Mouse (Mus musculus): ENCODE measurements around the gene Prorsd1.
A peak's percentile ranks its signal among the peaks of the same experiment; 100 is the strongest.
"Not testable (repeated sequence)": the region's sequence is repeated elsewhere in the genome, so short reads cannot be mapped to it uniquely, and the experiment has no call there.

The Prorsd1 gene

DNA sequence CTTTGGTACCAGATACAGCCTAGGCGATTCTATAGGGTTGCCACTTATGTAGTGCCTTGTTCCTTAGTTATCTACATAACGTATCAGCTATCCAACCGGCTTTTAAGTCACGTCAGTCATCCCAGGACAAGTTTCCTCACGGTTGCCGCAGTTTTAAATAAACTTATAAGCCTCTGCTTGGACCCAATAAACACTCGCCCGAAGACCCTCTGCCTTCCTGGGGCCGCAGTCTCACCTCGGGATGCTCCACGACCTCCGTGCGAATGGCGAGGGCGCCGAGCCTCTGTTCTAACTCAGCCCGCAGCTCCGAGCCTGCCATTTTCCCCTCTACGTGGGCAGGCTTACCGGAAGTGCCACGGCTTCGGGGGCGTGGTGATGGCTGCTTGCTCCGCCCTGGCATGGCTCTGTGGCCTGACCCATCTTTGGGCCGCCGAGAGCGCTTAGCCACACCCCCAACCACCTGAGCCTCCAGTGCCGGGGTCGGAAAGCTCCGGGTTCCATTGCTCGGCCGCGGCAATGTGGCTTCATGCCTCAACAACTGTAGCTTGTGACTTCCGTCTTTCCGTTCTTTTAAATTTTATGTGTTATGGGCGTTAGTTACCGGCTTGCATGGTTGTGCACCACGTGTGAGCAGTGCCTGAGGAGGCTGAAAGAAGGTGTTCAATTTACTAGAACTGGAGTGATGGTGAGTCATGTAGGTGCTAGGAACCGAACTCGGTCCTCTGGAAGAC, at the start of gene Prorsd1:
Gene Prorsd1, minus strand, starts transcription at position 352 of the 731 bp plus-strand sequence.
- DNase-seq (ENCODE audit: low spot score) = peak; percentile 55

DNA sequence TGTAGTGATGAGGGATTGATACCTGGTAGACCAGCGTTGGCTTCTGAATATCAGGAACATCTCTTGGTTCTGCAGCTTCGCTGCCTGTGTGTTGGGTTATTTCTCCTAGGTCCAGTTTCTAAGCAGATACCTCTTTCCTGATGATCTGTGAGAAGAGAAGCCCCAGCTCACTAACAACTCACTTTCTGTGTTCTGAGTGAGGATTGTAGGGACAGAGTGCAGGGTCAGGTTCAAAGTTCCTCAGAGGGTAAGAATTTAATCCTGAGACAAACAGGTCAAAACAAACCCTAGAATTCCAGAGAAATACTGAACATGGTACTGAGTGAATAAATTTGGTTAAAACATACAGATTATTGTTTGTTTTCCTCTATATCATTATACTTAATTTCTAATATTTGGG, 48.6 kb upstream of the Prorsd1 start:
- no peak for DNase-seq (ENCODE audit: low spot score)

GRCm38 (mm10) chr11:29560990-29561389, 46.2 kb upstream of the Prorsd1 start:
- DNase-seq (ENCODE audit: low spot score) = no peak

DNA sequence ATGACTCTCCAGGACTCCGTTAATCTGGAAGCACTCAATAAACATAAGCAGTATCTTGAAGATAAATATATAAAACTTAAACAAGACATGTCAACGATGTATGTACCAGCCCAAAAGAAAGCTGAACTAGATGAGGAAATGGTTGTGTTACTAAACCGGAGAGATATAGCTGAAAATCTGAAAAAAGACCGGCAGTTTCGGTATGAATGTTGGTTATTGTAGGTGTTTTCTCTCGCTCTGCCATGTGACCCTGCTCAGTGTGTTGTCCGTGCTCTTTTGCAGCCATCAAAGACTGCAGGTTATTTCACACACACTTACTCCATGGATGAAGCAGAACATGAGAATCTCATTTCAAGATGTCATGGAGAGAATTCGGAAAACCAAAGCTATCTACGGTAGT, 45.6 kb upstream of the Prorsd1 start:
- no peak for DNase-seq (ENCODE audit: low spot score)

DNA sequence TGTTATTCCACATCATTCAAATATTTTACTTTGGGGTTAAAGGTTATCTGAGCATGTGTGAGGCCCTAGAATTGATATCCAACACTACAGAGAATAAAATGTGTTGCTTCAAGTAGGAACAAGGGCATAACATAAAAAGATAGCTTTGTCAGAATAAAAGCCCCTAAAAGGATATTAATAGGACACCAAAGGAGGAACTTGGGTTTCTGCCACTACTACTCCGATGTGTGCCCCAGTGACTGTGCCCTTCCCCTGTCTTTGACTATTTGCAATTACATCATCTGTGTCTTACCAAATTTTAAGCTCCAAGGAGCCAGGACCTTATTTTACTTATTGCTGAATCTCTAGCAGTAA, 34.6 kb upstream of the Prorsd1 start:
- DNase-seq (ENCODE audit: low spot score) = no peak

DNA sequence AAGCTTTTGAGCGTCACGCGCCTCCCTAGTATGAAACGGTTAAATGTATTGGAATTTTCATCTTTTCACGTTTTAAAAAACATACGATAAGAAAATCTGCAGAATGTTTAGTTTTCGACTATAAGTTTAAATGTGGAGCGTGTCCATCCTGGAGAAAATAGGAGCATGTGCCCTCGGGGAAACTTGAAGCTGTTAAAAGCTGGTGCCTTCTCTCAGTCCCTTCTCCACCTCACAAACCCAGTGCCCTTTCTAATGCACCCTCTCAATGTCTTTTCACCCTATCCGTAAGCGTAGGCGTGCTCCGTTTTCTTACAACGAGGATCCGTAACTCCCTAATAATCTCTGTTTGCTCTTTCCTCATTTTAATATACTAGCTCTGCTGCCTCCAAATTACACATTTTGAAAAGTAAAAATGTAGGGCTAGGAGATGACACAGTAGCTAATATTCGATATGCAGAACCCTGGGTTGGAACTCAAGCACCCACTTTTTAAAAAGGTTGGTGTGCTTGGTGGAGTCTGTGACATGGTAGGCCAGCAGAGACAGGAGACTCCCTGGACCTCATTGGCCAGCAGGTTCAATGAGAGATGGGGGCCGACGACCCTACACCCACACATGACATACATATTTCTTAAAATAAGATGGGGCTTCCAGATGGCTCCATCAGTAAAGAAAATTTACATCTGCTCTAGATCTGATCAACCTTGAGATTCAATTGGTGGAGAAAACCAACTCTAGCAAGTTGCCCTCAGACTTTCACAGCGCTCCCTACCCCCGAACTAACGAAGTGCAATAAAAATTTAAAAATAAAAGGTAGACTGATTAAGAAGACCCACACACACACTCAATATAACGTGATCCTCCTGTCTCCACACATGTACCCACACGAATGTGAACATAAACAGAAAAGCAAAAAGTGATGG, 33.9 kb upstream of the Prorsd1 start:
- DNase-seq (ENCODE audit: low spot score) = no peak

GRCm38 (mm10) chr11:29547752-29548503, 33.1 kb upstream of the Prorsd1 start, which contains the start of the genes Clhc1 and Rps27a:
Gene Clhc1 (plus strand): TSS chr11:29547950.
Gene Rps27a (minus strand): TSS chr11:29548109.
- peak; percentile 83 for DNase-seq (ENCODE audit: low spot score)

DNA sequence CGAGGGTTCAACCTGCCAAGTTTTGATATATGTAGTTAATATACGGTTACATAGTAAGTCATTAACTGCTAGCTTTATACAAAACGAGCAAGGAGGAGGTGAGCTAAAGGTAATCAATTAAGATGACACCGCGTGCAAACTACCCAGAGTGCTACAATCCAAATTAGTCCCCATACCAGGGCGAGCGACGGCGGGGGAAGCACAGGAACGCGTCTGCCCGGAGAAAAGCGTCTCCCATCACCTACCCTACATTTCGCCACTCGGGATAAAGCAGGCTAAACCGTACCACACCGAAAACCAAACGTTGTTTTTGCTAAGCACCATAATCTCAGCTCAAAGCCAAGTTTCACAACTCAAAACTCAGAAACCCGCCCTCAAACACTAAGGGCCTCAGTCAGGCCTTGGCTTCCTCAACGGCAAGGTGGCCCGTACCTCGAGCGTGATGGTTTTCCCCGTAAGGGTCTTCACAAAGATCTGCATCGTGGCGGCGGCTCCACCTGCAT, 32.5 kb upstream of the Prorsd1 start:
- no peak for DNase-seq (ENCODE audit: low spot score)

DNA sequence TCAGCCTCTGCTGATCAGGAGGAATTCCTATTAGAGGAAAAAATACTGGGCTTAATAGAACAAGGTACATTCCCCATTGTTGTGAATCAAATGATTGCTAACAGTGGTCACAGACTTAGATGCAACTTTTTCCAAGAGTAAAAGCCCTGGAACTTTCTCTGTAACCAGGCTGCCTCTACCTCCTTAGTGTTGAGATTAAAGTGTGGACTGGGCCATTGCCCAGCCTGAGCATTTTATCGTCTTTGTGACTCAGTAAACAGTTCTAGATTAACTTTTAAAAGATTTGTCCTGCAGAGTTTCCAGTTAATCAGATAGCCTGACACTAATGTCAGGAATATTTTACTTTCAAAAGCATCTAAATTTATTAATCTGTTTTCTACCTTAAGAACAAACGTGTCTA, 31.9 kb upstream of the Prorsd1 start:
- DNase-seq (ENCODE audit: low spot score) = no peak

GRCm38 (mm10) chr11:29546297-29546696, 31.5 kb upstream of the Prorsd1 start:
- not testable (repeated sequence) for DNase-seq (ENCODE audit: low spot score)

GRCm38 (mm10) chr11:29545150-29545752, 30.4 kb upstream of the Prorsd1 start:
- not testable (repeated sequence) for DNase-seq (ENCODE audit: low spot score)

GRCm38 (mm10) chr11:29544225-29544945, 29.6 kb upstream of the Prorsd1 start:
- no peak for DNase-seq (ENCODE audit: low spot score)

GRCm38 (mm10) chr11:29538201-29538600, 23.4 kb upstream of the Prorsd1 start:
- no peak for DNase-seq (ENCODE audit: low spot score)

DNA sequence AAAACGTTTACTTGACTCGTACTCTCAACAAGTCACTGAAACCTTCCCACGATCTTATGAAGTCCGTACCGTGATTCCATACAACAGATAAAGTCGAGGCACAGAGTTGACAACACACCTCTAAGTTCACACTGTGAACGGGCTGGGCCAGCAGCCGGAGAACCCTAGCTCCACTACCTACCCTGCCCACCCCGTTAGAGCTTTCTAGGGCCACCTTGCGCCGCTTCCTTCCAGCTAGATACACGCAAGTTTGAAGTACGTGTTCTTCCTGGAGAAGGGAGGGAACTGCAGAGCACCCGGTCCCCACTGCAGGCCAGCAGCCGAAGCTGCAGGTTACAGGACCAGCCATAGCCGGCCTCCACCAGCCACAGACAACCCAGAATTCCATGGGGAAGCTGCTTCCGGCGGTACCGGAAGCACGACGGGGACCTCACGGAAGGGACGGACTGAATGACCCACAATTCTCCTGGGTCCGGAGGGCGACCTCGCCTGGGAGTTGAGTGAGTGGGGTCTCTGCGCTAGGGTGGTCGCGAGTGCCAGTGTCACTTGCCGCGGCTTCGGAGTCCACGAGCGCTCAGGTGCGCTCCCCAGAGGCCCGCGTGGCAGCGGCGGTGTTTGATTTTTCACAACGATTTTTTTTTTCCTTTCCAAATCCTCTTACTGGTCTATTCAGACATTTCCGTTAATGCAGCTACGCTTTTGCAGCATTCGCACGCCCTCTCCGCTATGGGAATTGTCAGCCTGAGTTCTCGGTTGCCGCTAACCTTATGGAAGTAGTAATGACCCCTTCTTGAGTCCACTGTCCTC, 11.4 kb upstream of the Prorsd1 start, which contains the start of gene Mtif2:
Gene Mtif2, plus strand, starts transcription at position 421 of the 807 bp plus-strand sequence.
- peak; percentile 60 for DNase-seq (ENCODE audit: low spot score)

DNA sequence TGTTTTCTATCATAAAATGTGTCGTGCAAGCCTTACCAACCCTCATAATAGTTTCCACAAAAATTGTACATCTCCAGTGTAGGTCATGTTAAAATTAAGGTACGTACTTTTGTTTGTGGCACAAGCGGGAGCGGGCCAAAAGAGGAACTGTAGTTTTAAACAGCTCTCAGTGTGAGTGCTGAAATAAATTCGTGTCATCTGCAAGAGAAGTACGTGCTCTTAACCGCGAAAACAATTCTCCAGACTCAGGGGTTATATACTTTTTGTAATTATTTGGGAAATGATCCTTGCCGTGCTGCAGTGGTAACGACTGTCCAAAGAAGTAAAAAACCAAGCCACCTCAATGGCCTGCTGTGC, 530 bp downstream of the Prorsd1 start:
- DNase-seq (ENCODE audit: low spot score) = no peak

DNA sequence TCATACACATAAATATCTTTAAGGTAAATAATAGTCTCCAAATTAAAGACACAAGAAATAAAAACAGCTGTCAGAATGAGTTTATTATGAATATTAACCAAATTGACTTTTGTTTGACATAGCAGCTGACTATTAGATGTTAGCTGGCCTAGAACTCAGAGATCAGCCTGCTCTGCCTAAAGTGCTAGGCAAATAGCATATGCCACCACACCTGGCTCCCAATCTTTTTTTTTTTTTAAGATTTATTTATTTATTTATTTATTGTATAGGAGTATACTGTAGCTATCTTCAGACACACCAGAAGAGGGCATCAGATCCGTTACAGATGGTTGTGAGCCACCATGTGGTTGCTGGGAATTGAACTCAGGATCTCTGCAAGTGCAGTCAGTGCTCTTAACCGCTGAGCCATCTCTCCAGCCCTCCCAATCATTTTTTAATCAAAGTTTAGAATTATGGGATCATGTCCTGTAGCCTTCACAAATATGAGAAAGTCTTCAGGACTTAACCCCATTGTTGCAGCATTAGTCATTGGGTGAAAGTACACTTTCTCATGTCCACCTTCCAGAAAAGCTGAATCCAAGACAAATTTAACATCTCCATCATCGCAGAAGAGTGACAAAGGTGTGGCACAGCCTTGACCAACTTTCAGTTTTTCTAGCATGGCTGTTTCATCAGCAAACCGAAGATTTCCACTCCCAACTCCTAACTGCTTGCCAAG, 1.9 kb downstream of the Prorsd1 start:
- DNase-seq (ENCODE audit: low spot score) = no peak

DNA sequence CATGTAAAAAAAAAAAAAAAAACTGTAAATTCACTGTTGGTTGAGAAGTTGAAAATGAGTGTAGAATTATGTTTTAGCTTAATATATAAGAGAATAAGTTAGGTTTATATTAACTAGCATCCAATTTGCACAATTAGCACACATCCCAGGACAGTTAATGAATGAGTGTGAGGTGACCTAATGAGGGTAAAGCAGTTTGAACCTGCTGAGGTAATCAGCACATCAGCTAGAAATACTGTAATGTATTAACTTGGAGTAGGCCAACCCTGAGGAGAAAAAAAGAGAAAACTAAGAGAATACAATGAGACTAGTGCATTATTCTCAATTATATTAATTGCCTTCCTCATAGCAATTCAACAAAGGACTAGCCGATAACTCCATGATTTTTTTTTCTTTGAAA, 5.4 kb downstream of the Prorsd1 start:
- DNase-seq (ENCODE audit: low spot score) = no peak

DNA sequence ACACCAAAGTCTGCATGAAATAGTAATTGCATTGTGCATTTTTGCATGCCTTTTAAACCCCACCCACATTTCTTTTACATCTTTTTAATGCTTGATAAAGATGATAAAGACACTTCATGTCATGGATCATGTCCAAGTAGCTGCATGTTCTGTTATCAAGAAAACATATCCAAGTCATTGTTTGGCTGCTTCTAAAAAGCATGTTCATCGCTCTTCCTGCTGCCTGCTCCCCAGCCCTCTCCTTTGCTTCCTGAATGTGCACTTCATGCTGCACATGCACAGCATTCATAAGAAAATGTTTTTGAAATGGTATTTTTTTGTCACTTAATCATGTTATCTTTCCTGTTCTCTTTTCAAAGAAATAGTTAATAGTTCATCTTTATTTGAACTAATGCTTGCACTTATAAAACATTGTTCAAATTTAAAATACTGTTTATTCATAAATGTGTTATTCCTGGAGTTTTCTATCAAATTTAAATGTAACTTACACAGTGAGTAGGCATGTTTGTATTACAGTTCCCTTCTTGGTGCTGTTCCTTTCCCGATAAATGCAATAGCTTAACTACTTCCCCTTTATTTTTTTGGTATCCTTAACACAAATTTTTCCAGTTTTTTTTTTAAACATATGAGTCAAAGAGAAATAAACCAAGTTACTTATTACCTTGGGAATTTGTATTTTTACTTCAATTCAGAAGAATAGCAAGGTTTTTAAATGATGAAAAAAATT, 9.8 kb downstream of the Prorsd1 start:
- DNase-seq (ENCODE audit: low spot score) = no peak

Data from left cerebral cortex, adult 11 months (tissue).